Mouse (Mus musculus) hindbrain, embryonic 11.5 days (tissue): ENCODE data around the gene Dnajc15. TPM values are rescaled to one million over a fixed set of nuclear protein-coding genes. Genes with fewer than 3 reads are reported as not detected.

Experiments
- ATAC-seq: fragments of 200-750 bp; cut with Nextera tagmentation; 2 replicates; pipeline ENCODE4 v1.8.0; 2017; ENCODE audit warnings: mild to moderate bottlenecking, moderate TSS enrichment, moderate library complexity; ENCODE audit not compliant: low FRiP score
- DNase-seq: peaks from one replicate; pipeline ENCODE4 v3.0.0-alpha.2; 2015; ENCODE audit warnings: low spot score
- H3K27ac ChIP-seq: fragments of 300-500 bp; sonication (generic); 2 replicates; pipeline ENCODE4 v1.5.1; 2014; ENCODE audit warnings: mild to moderate bottlenecking, low read depth, low read length
- H3K27me3 ChIP-seq: fragments of 300-500 bp; sonication (generic); 2 replicates; pipeline ENCODE4 v1.6.1; 2014; ENCODE audit warnings: mild to moderate bottlenecking, low read length, moderate library complexity, mixed read lengths; ENCODE audit not compliant: control insufficient read depth, insufficient read depth
- H3K36me3 ChIP-seq: fragments of 300-500 bp; sonication (generic); 2 replicates; pipeline ENCODE4 v1.6.1; 2014; ENCODE audit warnings: mild to moderate bottlenecking, low read length, moderate library complexity, mixed read lengths; ENCODE audit not compliant: control insufficient read depth, insufficient read depth
- H3K4me1 ChIP-seq: fragments of 300-500 bp; sonication (generic); replicated peaks from 2 replicates; pipeline ENCODE4 v1.6.1; 2014; ENCODE audit warnings: low read length, mixed read lengths; ENCODE audit not compliant: control insufficient read depth, insufficient read depth
- H3K4me2 ChIP-seq: fragments of 300-500 bp; sonication (generic); replicated peaks from 2 replicates; pipeline ENCODE4 v1.6.1; 2014; ENCODE audit warnings: mild to moderate bottlenecking, low read depth, low read length
- H3K4me3 ChIP-seq: fragments of 300-500 bp; sonication (generic); 2 replicates; pipeline ENCODE4 v1.5.1; 2014; ENCODE audit warnings: low read depth, low read length
- H3K9ac ChIP-seq: fragments of 300-500 bp; sonication (generic); 2 replicates; pipeline ENCODE4 v1.6.1; 2014; ENCODE audit warnings: low read depth, low read length
- H3K9me3 ChIP-seq: fragments of 300-500 bp; sonication (generic); 2 replicates; pipeline ENCODE4 v1.6.1; 2016; ENCODE audit warnings: low read length; ENCODE audit not compliant: control insufficient read depth
- WGBS: fragments of 180-500 bp; shearing (Covaris S2); extraction: QIAGEN DNeasy Blood & Tissue Kit; methylation state at CpG from one replicate; pipeline ENCODE4 v1.1.7; 2014; 5-methylcytosine and 5-hydroxymethylcytosine counted together
- polyA plus RNA-seq: library from polyadenylated mRNA; unstranded; fragments of >200 nt; fragmentation: Nextera tagmentation; extraction: Ambion mirVana; gene quantifications from 2 replicates; pipeline ENCODE4 v1.2.1, GENCODE M21; 2014

Dnajc15 gene
- polyA plus RNA-seq, 1 experiment from 2014 or later = 108 TPM

- 73% methylated on average over 4 of the region's 4 CpGs for WGBS
- ATAC-seq (no peak), DNase-seq (no peak)
Observed at GRCm38 (mm10) chr14:77846206-77846605, 28.7 kb downstream of the Dnajc15 start.

DNA sequence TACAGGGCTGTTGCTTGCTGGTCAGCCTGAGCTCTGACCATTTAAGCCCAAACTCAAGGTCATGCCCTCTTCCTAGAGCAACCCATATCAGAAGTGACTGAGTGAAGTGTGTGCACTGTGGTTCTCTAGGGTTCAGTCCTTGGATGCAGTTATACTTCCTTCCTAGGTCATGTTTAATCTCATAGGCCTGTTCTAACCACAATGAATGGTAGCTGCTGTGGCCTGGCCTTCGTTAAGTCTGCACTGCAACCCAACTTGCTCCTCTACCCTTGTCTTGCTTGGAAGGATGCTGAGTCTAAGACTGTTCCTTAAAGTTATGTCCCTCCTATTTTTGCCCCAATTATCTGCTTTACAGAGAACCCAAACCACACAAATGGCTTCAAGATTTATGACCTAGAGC is 29.4 kb downstream of the Dnajc15 start:
- no peak for ATAC-seq
- 92% methylated on average over 1 of the region's 1 CpGs for WGBS

More at GRCm38 (mm10) chr14:77846206-77846605, 28.7 kb downstream of the Dnajc15 start:
- no peak overlapping the region for H3K9ac ChIP-seq
- no peaks in the 10 kb centered on the region for H3K4me1 ChIP-seq
- no peaks in the 10 kb centered on the region for H3K36me3 ChIP-seq
- H3K4me2 ChIP-seq = no peak overlapping the region
- no peaks in the 10 kb centered on the region for H3K27me3 ChIP-seq
- H3K4me3 ChIP-seq = no peak overlapping the region
- no peak overlapping the region for H3K27ac ChIP-seq
- no peaks in the 10 kb centered on the region for H3K9me3 ChIP-seq

DNA sequence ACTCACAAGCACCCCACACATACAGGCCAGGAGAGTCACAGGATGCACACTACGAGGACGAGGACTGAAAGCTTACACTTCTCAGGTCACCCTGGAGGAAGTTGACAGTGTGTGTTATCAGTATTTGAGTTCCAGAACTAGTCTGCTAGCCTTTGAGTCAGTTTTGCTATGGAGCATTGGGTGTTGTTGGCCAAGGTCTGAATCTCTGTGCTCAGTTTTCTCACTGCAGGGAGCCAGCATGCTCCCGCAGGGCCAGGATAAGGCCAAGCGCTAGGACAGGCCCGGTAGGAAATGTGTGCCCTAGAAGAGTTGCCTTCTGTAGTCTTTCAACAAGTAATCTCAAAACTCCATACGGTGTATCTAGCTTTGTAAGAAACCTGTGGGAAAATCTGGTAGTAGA is 34.4 kb downstream of the Dnajc15 start:
- no peak overlapping the region for H3K4me2 ChIP-seq
- no peaks in the 10 kb centered on the region for H3K36me3 ChIP-seq
- H3K27me3 ChIP-seq = no peaks in the 10 kb centered on the region
- ATAC-seq (no peak), DNase-seq (no peak)
- no peak overlapping the region for H3K27ac ChIP-seq
- H3K4me3 ChIP-seq = no peak overlapping the region
- H3K9ac ChIP-seq = no peak overlapping the region
- H3K9me3 ChIP-seq = no peaks in the 10 kb centered on the region
- 77% methylated on average over 6 of the region's 6 CpGs for WGBS
- H3K4me1 ChIP-seq = no peaks in the 10 kb centered on the region

More for the DNA sequence above, 29.4 kb downstream of the Dnajc15 start:
- no peak for DNase-seq
- Histone ChIP-seq H3K36me3 (no peaks in the 10 kb centered on the region), H3K27ac (no peak overlapping the region), H3K9ac (no peak overlapping the region), H3K4me1 (no peaks in the 10 kb centered on the region), H3K4me3 (no peak overlapping the region), H3K9me3 (no peaks in the 10 kb centered on the region), H3K4me2 (no peak overlapping the region), H3K27me3 (no peaks in the 10 kb centered on the region)

GRCm38 (mm10) chr14:77840078-77840477 is 34.8 kb downstream of the Dnajc15 start:
- Histone ChIP-seq H3K27me3 (no peaks in the 10 kb centered on the region), H3K4me3 (no peak overlapping the region), H3K4me2 (no peak overlapping the region), H3K36me3 (no peaks in the 10 kb centered on the region), H3K4me1 (no peaks in the 10 kb centered on the region), H3K9ac (no peak overlapping the region), H3K9me3 (no peaks in the 10 kb centered on the region), H3K27ac (no peak overlapping the region)
- ATAC-seq (no peak), DNase-seq (no peak)
- 100% methylated on average over 2 of the region's 2 CpGs for WGBS

DNA sequence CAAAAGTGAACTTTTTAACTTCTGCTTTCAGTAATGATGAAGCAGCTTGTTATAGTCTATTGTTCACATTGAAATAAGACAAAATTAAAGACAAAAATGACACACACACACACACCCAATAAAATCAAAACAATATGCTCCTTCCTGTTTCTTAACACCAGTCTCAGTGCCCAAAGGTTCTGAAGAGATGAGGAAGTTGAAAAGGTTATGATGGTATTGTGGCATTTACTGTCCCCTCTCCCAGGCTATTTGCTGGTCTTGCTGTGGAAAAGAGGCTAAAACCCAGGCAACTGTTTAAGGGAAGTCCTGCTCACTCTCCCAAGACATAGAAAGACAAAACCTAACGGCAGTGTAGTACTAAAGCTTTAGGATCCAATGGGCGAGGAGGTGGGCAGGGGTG is 38.1 kb downstream of the Dnajc15 start:
- no peak for ATAC-seq
- no peak overlapping the region for H3K27ac ChIP-seq
- 87% methylated on average over 2 of the region's 2 CpGs for WGBS

GRCm38 (mm10) chr14:77832359-77832758 is 42.6 kb downstream of the Dnajc15 start:
- Histone ChIP-seq H3K27me3 (no peaks in the 10 kb centered on the region), H3K9ac (no peak overlapping the region), H3K27ac (no peak overlapping the region), H3K4me1 (no peaks in the 10 kb centered on the region), H3K4me2 (no peak overlapping the region), H3K36me3 (no peaks in the 10 kb centered on the region), H3K9me3 (no peaks in the 10 kb centered on the region), H3K4me3 (no peak overlapping the region)
- ATAC-seq (no peak), DNase-seq (no peak)

More for the DNA sequence above, 38.1 kb downstream of the Dnajc15 start:
- no peak overlapping the region for H3K9ac ChIP-seq
- H3K4me2 ChIP-seq = no peak overlapping the region
- no peaks in the 10 kb centered on the region for H3K27me3 ChIP-seq
- no peak for DNase-seq
- no peaks in the 10 kb centered on the region for H3K4me1 ChIP-seq
- no peaks in the 10 kb centered on the region for H3K36me3 ChIP-seq
- H3K9me3 ChIP-seq = no peaks in the 10 kb centered on the region
- no peak overlapping the region for H3K4me3 ChIP-seq

DNA sequence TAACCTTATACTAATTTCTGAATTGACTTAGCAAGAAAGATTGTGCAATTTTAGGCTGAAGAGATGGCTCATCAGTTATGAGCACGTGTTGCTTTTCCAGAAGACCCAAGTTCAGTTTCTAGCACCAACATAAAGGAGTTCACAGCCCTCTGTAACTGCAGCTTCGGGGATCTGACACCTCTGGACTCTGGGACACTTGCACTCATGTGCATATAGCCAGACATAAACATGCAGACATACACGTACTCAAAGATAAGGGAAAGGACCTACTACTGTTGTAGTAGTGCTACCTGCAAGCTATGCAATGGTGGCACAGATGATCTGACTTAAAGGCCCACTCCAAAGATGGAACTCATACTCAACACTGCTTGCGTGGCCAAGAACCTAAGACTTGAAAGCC is 43.0 kb downstream of the Dnajc15 start:
- H3K27ac ChIP-seq = no peak overlapping the region
- no peak overlapping the region for H3K4me3 ChIP-seq
- no peaks in the 10 kb centered on the region for H3K4me1 ChIP-seq
- no peak overlapping the region for H3K4me2 ChIP-seq
- DNase-seq (no peak), ATAC-seq (no peak)
- no peaks in the 10 kb centered on the region for H3K36me3 ChIP-seq
- H3K9me3 ChIP-seq = no peaks in the 10 kb centered on the region
- 88% methylated on average over 4 of the region's 4 CpGs for WGBS
- H3K9ac ChIP-seq = no peak overlapping the region
- H3K27me3 ChIP-seq = no peaks in the 10 kb centered on the region

DNA sequence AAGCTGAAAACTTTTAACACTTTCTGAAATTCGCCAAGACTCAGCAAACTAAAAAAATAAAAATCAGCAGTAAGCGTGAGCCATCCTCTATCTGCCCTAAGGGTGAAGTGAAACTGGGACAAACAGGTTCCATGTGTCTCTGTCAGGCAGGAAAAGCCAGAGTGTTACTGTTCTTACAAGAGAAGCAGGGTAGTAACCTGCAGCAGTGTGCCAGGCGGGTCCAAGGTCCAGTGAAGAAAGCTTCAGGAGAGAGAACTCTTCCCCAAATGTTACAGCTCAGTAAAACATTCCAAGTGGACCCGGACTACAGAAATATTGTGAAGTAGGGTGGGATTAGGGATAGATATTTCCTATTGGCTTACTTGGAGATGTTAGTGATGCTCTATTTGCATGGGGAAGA is 45.3 kb downstream of the Dnajc15 start:
- no peaks in the 10 kb centered on the region for H3K9me3 ChIP-seq
- H3K4me2 ChIP-seq = no peak overlapping the region
- no peak for ATAC-seq
- WGBS = 87% methylated on average over 4 of the region's 4 CpGs
- no peaks in the 10 kb centered on the region for H3K27me3 ChIP-seq
- no peak overlapping the region for H3K9ac ChIP-seq
- no peak overlapping the region for H3K27ac ChIP-seq
- H3K4me3 ChIP-seq = no peak overlapping the region
- DNase-seq = no peak
- H3K36me3 ChIP-seq = no peaks in the 10 kb centered on the region
- H3K4me1 ChIP-seq = no peaks in the 10 kb centered on the region

GRCm38 (mm10) chr14:77825891-77826290 is 49.0 kb downstream of the Dnajc15 start:
- no peak overlapping the region for H3K4me2 ChIP-seq
- ATAC-seq = no peak
- no peaks in the 10 kb centered on the region for H3K27me3 ChIP-seq
- no peaks in the 10 kb centered on the region for H3K36me3 ChIP-seq
- WGBS = 93% methylated on average over 3 of the region's 3 CpGs
- no peak for DNase-seq
- H3K9ac ChIP-seq = no peak overlapping the region
- H3K4me1 ChIP-seq = no peaks in the 10 kb centered on the region
- no peak overlapping the region for H3K4me3 ChIP-seq
- no peaks in the 10 kb centered on the region for H3K9me3 ChIP-seq
- H3K27ac ChIP-seq = no peak overlapping the region
